Mouse (Mus musculus): ENCODE data around the gene Gadd45gip1.

- TF ChIP-seq CTCF (IDR thresholded peaks at IDR 0.05; ENCODE audit: low read depth, low read length) (no peak), EP300 (IDR thresholded peaks at IDR 0.05; ENCODE audit: insufficient read depth, low read depth, low read length) (no peak)
Measured at GRCm38 (mm10) chr8:84786801-84787467, 44.4 kb upstream of the Gadd45gip1 start.

All from ES-Bruce4 (cell line).